Mouse (Mus musculus) kidney, embryonic 16.5 days (tissue): ENCODE data around the gene Dnah1. TPM values are rescaled to one million over a fixed set of nuclear protein-coding genes. Genes with fewer than 3 reads are reported as not detected.

Source experiments
- ATAC-seq: fragments of 200-750 bp; cut with Nextera tagmentation; 2 replicates; pipeline ENCODE4 v1.8.0; 2017; ENCODE audit warnings: moderate TSS enrichment; ENCODE audit not compliant: low FRiP score, low TSS enrichment
- H3K27ac ChIP-seq: fragments of 300-500 bp; sonication (generic); 2 replicates; pipeline ENCODE4 v1.5.1; 2014; ENCODE audit warnings: low read length
- H3K27me3 ChIP-seq: fragments of 300-500 bp; sonication (generic); 2 replicates; pipeline ENCODE4 v1.6.1; 2014; ENCODE audit warnings: low read length, control low read depth, mixed read lengths; ENCODE audit not compliant: insufficient read depth
- H3K36me3 ChIP-seq: fragments of 300-500 bp; sonication (generic); 2 replicates; pipeline ENCODE4 v1.6.1; 2014; ENCODE audit warnings: low read length, control low read depth, mixed read lengths; ENCODE audit not compliant: insufficient read depth
- H3K4me1 ChIP-seq: fragments of 300-500 bp; sonication (generic); 2 replicates; pipeline ENCODE4 v1.6.1; 2014; ENCODE audit warnings: low read length, control low read depth, mixed read lengths; ENCODE audit not compliant: insufficient read depth
- H3K4me2 ChIP-seq: fragments of 300-500 bp; sonication (generic); replicated peaks from 2 replicates; pipeline ENCODE4 v1.6.1; 2014; ENCODE audit warnings: low read depth, low read length
- H3K4me3 ChIP-seq: fragments of 300-500 bp; sonication (generic); 2 replicates; pipeline ENCODE4 v1.5.1; 2014; ENCODE audit warnings: mild to moderate bottlenecking, low read length
- H3K9ac ChIP-seq: fragments of 300-500 bp; sonication (generic); replicated peaks from 2 replicates; pipeline ENCODE4 v1.6.1; 2014; ENCODE audit warnings: low read length
- H3K9me3 ChIP-seq: fragments of 300-500 bp; sonication (generic); 2 replicates; pipeline ENCODE4 v1.6.1; 2016; ENCODE audit warnings: low read length, control low read depth
- WGBS: fragments of 180-500 bp; shearing (Covaris S2); extraction: QIAGEN DNeasy Blood & Tissue Kit; methylation state at CpG from one replicate; pipeline ENCODE4 v1.1.7; 2014; 5-methylcytosine and 5-hydroxymethylcytosine counted together
- polyA plus RNA-seq: library from polyadenylated mRNA; unstranded; fragments of >200 nt; fragmentation: Nextera tagmentation; extraction: Ambion mirVana; gene quantifications from 2 replicates; pipeline ENCODE4 v1.2.1, GENCODE M21; 2015

Gene Dnah1
- polyA plus RNA-seq, 1 experiment from 2014 or later = 7.7 TPM

- Histone ChIP-seq H3K9me3 (no peaks in the 10 kb centered on the region), H3K27ac (peak within 1 kb of the TSS; percentile 97), H3K36me3 (peaks cover 7% of the 10 kb centered on the region), H3K4me3 (peak within 1 kb of the TSS; percentile 81), H3K27me3 (no peaks in the 10 kb centered on the region), H3K9ac (peak within 1 kb of the TSS; percentile 87), H3K4me2 (peak within 1 kb of the TSS; percentile 73), H3K4me1 (peaks cover 12% of the 10 kb centered on the region)
- under 1% methylated on average over 76 of the region's 78 CpGs for WGBS
- peak; percentile 99 for ATAC-seq
Measured at GRCm38 (mm10) chr14:31336369-31337155, 12.9 kb upstream of the Dnah1 start, which contains the start of gene Capn7. TSS of gene Capn7 (plus strand) at chr14:31336638.

GRCm38 (mm10) chr14:31335765-31336164 lies 12.1 kb upstream of the Dnah1 start:
- no peaks in the 10 kb centered on the region for H3K9me3 ChIP-seq
- WGBS = 55% methylated on average over 3 of the region's 3 CpGs
- H3K27ac ChIP-seq = no peak overlapping the region
- peak overlapping the region; percentile 81 for H3K4me3 ChIP-seq
- H3K27me3 ChIP-seq = no peaks in the 10 kb centered on the region
- H3K4me2 ChIP-seq = peak overlapping the region; percentile 48
- peaks cover 3% of the 10 kb centered on the region for H3K36me3 ChIP-seq
- peaks cover 12% of the 10 kb centered on the region for H3K4me1 ChIP-seq
- ATAC-seq = no peak
- no peak overlapping the region for H3K9ac ChIP-seq

- no peak overlapping the region for H3K4me3 ChIP-seq
- WGBS = 75% methylated on average over 4 of the region's 4 CpGs
- no peaks in the 10 kb centered on the region for H3K36me3 ChIP-seq
- no peak overlapping the region for H3K9ac ChIP-seq
- no peaks in the 10 kb centered on the region for H3K4me1 ChIP-seq
- no peaks in the 10 kb centered on the region for H3K9me3 ChIP-seq
- H3K27me3 ChIP-seq = no peaks in the 10 kb centered on the region
- no peak overlapping the region for H3K4me2 ChIP-seq
- no peak for ATAC-seq
- H3K27ac ChIP-seq = no peak overlapping the region
Measured at GRCm38 (mm10) chr14:31330957-31331356, 7.3 kb upstream of the Dnah1 start.

- no peak overlapping the region for H3K27ac ChIP-seq
- H3K4me2 ChIP-seq = no peak overlapping the region
- no peaks in the 10 kb centered on the region for H3K36me3 ChIP-seq
- H3K9ac ChIP-seq = no peak overlapping the region
- H3K4me3 ChIP-seq = no peak overlapping the region
- no peaks in the 10 kb centered on the region for H3K4me1 ChIP-seq
- H3K27me3 ChIP-seq = no peaks in the 10 kb centered on the region
- no peak for ATAC-seq
- 56% methylated on average over 2 of the region's 2 CpGs for WGBS
- H3K9me3 ChIP-seq = no peaks in the 10 kb centered on the region
Measured at GRCm38 (mm10) chr14:31329741-31330140, 6.0 kb upstream of the Dnah1 start.

GRCm38 (mm10) chr14:31327681-31328080 lies 4.0 kb upstream of the Dnah1 start:
- H3K36me3 ChIP-seq = no peaks in the 10 kb centered on the region
- no peak overlapping the region for H3K4me3 ChIP-seq
- H3K9me3 ChIP-seq = no peaks in the 10 kb centered on the region
- peaks cover 4% of the 10 kb centered on the region; the same call in 1 of the 2 replicates for H3K4me1 ChIP-seq
- no peaks in the 10 kb centered on the region for H3K27me3 ChIP-seq
- WGBS = 78% methylated on average over 4 of the region's 4 CpGs
- H3K4me2 ChIP-seq = no peak overlapping the region
- H3K27ac ChIP-seq = no peak overlapping the region
- ATAC-seq = no peak
- H3K9ac ChIP-seq = no peak overlapping the region

- 93% methylated on average over 1 of the region's 1 CpGs for WGBS
- no peaks in the 10 kb centered on the region for H3K9me3 ChIP-seq
- H3K36me3 ChIP-seq = no peaks in the 10 kb centered on the region
- peaks cover 4% of the 10 kb centered on the region; the same call in 1 of the 2 replicates for H3K4me1 ChIP-seq
- no peaks in the 10 kb centered on the region for H3K27me3 ChIP-seq
- no peak for ATAC-seq
- no peak overlapping the region for H3K9ac ChIP-seq
- H3K4me3 ChIP-seq = no peak overlapping the region
- H3K4me2 ChIP-seq = no peak overlapping the region
- H3K27ac ChIP-seq = no peak overlapping the region
Measured at GRCm38 (mm10) chr14:31327196-31327595, 3.5 kb upstream of the Dnah1 start.

GRCm38 (mm10) chr14:31326770-31327169 lies 3.1 kb upstream of the Dnah1 start:
- Histone ChIP-seq H3K36me3 (no peaks in the 10 kb centered on the region), H3K27ac (no peak overlapping the region), H3K9me3 (no peaks in the 10 kb centered on the region), H3K4me1 (peaks cover 4% of the 10 kb centered on the region; the same call in 1 of the 2 replicates), H3K4me2 (no peak overlapping the region), H3K4me3 (no peak overlapping the region), H3K9ac (no peak overlapping the region), H3K27me3 (no peaks in the 10 kb centered on the region)
- ATAC-seq = no peak
- WGBS = 71% methylated on average over 7 of the region's 7 CpGs

- Histone ChIP-seq H3K9me3 (no peaks in the 10 kb centered on the region), H3K9ac (no peak overlapping the region), H3K4me3 (no peak overlapping the region), H3K4me1 (peaks cover 4% of the 10 kb centered on the region; the same call in 1 of the 2 replicates), H3K4me2 (no peak overlapping the region), H3K27ac (no peak overlapping the region), H3K27me3 (no peaks in the 10 kb centered on the region), H3K36me3 (no peaks in the 10 kb centered on the region)
- WGBS = 57% methylated on average over 5 of the region's 5 CpGs
- no peak for ATAC-seq
Measured at GRCm38 (mm10) chr14:31325551-31325950, 1.9 kb upstream of the Dnah1 start.

- Histone ChIP-seq H3K9me3 (no peaks in the 10 kb centered on the region), H3K36me3 (no peaks in the 10 kb centered on the region), H3K9ac (no peak overlapping the region), H3K4me1 (peaks cover 4% of the 10 kb centered on the region; the same call in 1 of the 2 replicates), H3K4me2 (no peak overlapping the region), H3K4me3 (no peak overlapping the region), H3K27ac (no peak overlapping the region), H3K27me3 (no peaks in the 10 kb centered on the region)
- 75% methylated on average over 10 of the region's 10 CpGs for WGBS
- ATAC-seq = no peak
Measured at GRCm38 (mm10) chr14:31324851-31325250, 1.2 kb upstream of the Dnah1 start.

- Histone ChIP-seq H3K9me3 (no peaks in the 10 kb centered on the region), H3K4me1 (peaks cover 4% of the 10 kb centered on the region; the same call in 1 of the 2 replicates), H3K9ac (peak overlapping the region; percentile 47; the same call in 1 of the 2 replicates), H3K36me3 (no peaks in the 10 kb centered on the region), H3K27me3 (no peaks in the 10 kb centered on the region), H3K4me2 (peak overlapping the region; percentile 75), H3K4me3 (peak overlapping the region; percentile 43), H3K27ac (no peak overlapping the region)
- WGBS = 61% methylated on average over 4 of the region's 4 CpGs
- ATAC-seq = no peak
Measured at GRCm38 (mm10) chr14:31323189-31323588, 507 bp downstream of the Dnah1 start.
